Mouse (Mus musculus): ENCODE measurements around the gene Tmem170. TPM values are rescaled to one million over a fixed set of nuclear protein-coding genes. Genes with fewer than 3 reads are reported as not detected.

The Tmem170 gene
- 6.9 and 8.2 TPM in 2 replicates for polyA plus RNA-seq (2015; fragmentation: Nextera tagmentation; extraction: Ambion mirVana)

DNA sequence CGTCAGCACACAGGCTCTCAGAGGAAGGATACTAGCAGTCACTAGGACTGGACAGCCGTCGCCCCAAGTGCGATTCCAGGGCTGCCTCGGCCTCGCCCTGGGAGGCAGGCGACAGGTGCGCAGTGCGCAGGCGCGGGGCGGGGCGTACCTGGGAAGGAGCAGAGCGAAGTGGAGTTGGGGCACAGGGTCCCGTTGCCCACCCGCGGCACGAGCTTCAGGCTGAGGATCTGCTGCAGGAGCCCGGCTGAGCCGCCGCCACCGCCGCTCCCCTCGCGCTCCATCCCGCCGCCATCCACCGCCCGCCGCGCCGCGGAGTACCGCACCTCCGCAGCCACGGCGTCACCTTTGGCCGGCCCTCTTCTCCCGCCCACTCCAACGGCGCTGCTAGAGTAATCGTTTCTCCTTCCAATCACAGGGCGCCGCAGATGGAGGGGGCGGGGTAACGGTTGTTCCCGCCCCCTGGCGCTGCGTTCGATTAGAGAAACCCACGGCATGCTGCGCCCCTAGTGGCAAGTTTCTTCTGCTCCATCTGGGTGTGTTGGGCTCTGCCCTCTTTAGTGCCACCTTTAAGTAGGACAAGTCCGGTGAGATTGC, at the start of gene Tmem170:
Gene Tmem170 (minus strand): TSS at position 396 of the 594 bp plus-strand sequence.

DNA sequence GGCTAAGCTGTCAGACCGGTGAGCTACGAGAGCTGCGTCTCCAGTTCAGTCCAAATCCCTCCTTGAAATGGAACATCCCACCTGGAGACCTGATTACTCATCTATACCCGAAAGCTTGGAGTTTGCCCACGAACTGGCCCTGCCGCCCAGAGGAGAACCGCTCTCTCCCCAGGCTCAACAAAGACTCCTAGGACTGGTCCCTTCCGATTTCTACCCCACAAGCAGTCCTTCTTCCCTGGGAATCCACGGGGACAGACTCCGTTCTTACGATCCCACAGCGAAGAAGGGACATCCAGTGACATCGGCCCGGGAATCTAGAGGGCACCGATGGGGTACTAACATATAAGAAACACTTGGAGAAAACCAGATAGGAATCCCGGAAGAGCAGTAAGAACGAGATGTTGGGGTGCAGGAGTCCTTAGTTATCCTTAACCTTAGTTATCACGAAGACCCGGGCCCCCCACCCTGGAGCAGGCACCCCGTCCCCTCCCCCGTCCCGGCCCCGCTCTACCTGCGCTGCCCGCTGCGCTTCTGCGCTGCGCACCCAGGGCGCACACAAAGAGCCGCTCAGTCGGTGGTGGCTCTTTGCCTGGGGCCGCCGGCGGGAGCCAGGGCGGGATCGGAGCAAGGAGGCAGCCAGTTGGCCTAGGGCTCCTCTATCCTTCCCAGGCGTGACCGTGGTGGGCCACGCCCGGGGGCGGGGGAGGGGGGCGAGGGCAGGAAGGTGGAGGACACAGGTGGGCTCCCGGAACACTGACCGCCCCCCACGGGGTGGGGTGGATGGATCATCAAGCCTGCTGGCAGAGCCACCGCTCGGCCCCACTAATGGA, 33.3 kb upstream of the Tmem170 start, which contains the start of gene Chst5:
Gene Chst5 (minus strand): TSS at position 827 of the 830 bp plus-strand sequence.

DNA sequence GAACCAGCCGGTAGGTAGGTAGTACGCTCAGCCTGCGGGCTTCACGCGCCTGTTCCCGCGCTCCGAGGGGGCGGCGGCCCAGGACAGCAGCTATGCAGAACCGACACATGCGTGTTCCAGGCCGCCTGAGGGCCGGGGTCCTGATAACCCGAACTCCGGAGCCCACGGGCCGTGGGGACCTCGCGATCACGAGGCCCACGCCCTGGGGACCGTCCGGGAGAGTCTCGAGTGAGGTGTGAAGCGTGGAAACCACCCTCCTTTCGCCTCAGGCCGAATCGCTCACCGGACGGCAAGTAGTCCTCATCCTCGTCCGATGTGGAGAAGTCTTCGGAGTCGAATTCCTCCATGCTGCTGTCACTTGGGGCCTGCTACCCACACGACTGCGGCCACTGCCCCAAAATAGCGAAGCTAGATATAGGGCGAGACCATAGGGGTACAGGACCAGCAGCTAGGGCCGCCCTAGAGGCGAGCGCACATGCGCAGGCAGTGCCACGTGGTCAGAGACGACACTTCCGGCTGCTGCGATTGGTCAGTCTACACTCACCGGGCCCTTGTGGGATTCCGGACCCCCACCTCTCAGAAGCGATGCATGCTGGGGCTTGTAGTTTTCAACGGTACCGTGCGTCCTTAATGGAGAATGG, 22.6 kb downstream of the Tmem170 start, which contains the start of gene Cfdp1:
Gene Cfdp1 (minus strand): TSS at position 431 of the 641 bp plus-strand sequence.

Other genes with a start within 250 kb of the Tmem170 start
- 1.1 and 1.4 TPM in 2 replicates for gene Ldhd, start 246.4 kb downstream of the Tmem170 start, polyA plus RNA-seq (2015; fragmentation: Nextera tagmentation; extraction: Ambion mirVana)
- gene Zfp1, start 233.3 kb downstream of the Tmem170 start, polyA plus RNA-seq (2015; fragmentation: Nextera tagmentation; extraction: Ambion mirVana): 8.3 and 9.2 TPM in 2 replicates
- not detected in 2 replicates for gene Ctrb1, start 185.7 kb downstream of the Tmem170 start, polyA plus RNA-seq (2015; fragmentation: Nextera tagmentation; extraction: Ambion mirVana)
- gene Bcar1, start 132.9 kb downstream of the Tmem170 start, polyA plus RNA-seq (2015; fragmentation: Nextera tagmentation; extraction: Ambion mirVana): 28.3 and 28.6 TPM in 2 replicates
- gene Cfdp1, start 22.5 kb downstream of the Tmem170 start, polyA plus RNA-seq (2015; fragmentation: Nextera tagmentation; extraction: Ambion mirVana): 90.4 and 109 TPM in 2 replicates
- gene Chst5, start 33.7 kb upstream of the Tmem170 start, polyA plus RNA-seq (2015; fragmentation: Nextera tagmentation; extraction: Ambion mirVana): 0.81 and 0.82 TPM in 2 replicates
- 2.6 and 3.3 TPM in 2 replicates for gene Tmem231, start 57.1 kb upstream of the Tmem170 start, polyA plus RNA-seq (2015; fragmentation: Nextera tagmentation; extraction: Ambion mirVana)
- gene Gabarapl2, start 64.0 kb upstream of the Tmem170 start, polyA plus RNA-seq (2015; fragmentation: Nextera tagmentation; extraction: Ambion mirVana): 143 and 156 TPM in 2 replicates
- 2.1 and 2.2 TPM in 2 replicates for gene Adat1, start 115.6 kb upstream of the Tmem170 start, polyA plus RNA-seq (2015; fragmentation: Nextera tagmentation; extraction: Ambion mirVana)
- 100 and 106 TPM in 2 replicates for gene Kars, start 134.6 kb upstream of the Tmem170 start, polyA plus RNA-seq (2015; fragmentation: Nextera tagmentation; extraction: Ambion mirVana)
- 11.7 and 11.9 TPM in 2 replicates for gene Terf2ip, start 134.6 kb upstream of the Tmem170 start, polyA plus RNA-seq (2015; fragmentation: Nextera tagmentation; extraction: Ambion mirVana)
- gene Gm6793, start 138.3 kb upstream of the Tmem170 start, polyA plus RNA-seq (2015; fragmentation: Nextera tagmentation; extraction: Ambion mirVana): 0.47 TPM in 1 of 2 replicates, not detected in the other